Mouse (Mus musculus) hindbrain, embryonic 14.5 days (tissue): ENCODE measurements at regions not wholly inside any gene's neighbourhood (a gene's known extent, or its start where the extent isn't known, plus 50 kb on each side); places are given as distances from the start of the nearest gene placed in this dataset.

Experiments used
- ATAC-seq: fragments of 200-750 bp; cut with Nextera tagmentation; 2 replicates; pipeline ENCODE4 v1.8.0; 2017; ENCODE audit warnings: moderate number of reproducible peaks, mild to moderate bottlenecking, moderate TSS enrichment, moderate library complexity; ENCODE audit not compliant: low FRiP score
- DNase-seq: peaks from one replicate; pipeline ENCODE4 v3.0.0-alpha.2; 2015; ENCODE audit warnings: low spot score
- H3K27ac ChIP-seq: fragments of 300-500 bp; sonication (generic); 2 replicates; pipeline ENCODE4 v1.5.1; 2014; ENCODE audit warnings: mild to moderate bottlenecking, moderate library complexity
- H3K27me3 ChIP-seq: fragments of 300-500 bp; sonication (generic); 2 replicates; pipeline ENCODE4 v1.6.1; 2014; ENCODE audit warnings: mild to moderate bottlenecking, low read length, mixed read lengths; ENCODE audit not compliant: control insufficient read depth, insufficient read depth
- H3K36me3 ChIP-seq: fragments of 300-500 bp; sonication (generic); replicated peaks from 2 replicates; pipeline ENCODE4 v1.6.1; 2014; ENCODE audit not compliant: control insufficient read depth, insufficient read depth
- H3K4me1 ChIP-seq: fragments of 300-500 bp; sonication (generic); replicated peaks from 2 replicates; pipeline ENCODE4 v1.6.1; 2014; ENCODE audit warnings: antibody characterized with exemption, low read length, mixed read lengths; ENCODE audit not compliant: control insufficient read depth, insufficient read depth
- H3K4me2 ChIP-seq: fragments of 300-500 bp; sonication (generic); replicated peaks from 2 replicates; pipeline ENCODE4 v1.6.1; 2014; ENCODE audit warnings: mild to moderate bottlenecking, moderate library complexity
- H3K4me3 ChIP-seq: fragments of 300-500 bp; sonication (generic); replicated peaks from 2 replicates; pipeline ENCODE4 v1.5.1; 2014; ENCODE audit warnings: mild to moderate bottlenecking, low read length
- H3K9ac ChIP-seq: fragments of 300-500 bp; sonication (generic); 2 replicates; pipeline ENCODE4 v1.6.1; 2014
- H3K9me3 ChIP-seq: fragments of 300-500 bp; sonication (generic); 2 replicates; pipeline ENCODE4 v1.6.1; 2016; ENCODE audit warnings: low read length; ENCODE audit not compliant: control insufficient read depth
- WGBS: fragments of 180-500 bp; shearing (Covaris S2); extraction: QIAGEN DNeasy Blood & Tissue Kit; methylation state at CpG from one replicate; pipeline ENCODE4 v1.1.7; 2014; 5-methylcytosine and 5-hydroxymethylcytosine counted together

GRCm38 (mm10) chr2:173468136-173468535, 54.2 kb upstream of the 1700021F07Rik start:
- Histone ChIP-seq H3K9me3 (no peaks in the 10 kb centered on the region), H3K4me2 (no peak overlapping the region), H3K4me3 (no peak overlapping the region), H3K36me3 (no peaks in the 10 kb centered on the region), H3K9ac (no peak overlapping the region), H3K4me1 (no peaks in the 10 kb centered on the region), H3K27ac (no peak overlapping the region), H3K27me3 (no peaks in the 10 kb centered on the region)
- DNase-seq (no peak), ATAC-seq (no peak)
- 87% methylated on average over 3 of the region's 3 CpGs for WGBS

- Histone ChIP-seq H3K4me3 (no peak overlapping the region), H3K4me2 (no peak overlapping the region), H3K27ac (no peak overlapping the region), H3K9ac (no peak overlapping the region), H3K27me3 (no peaks in the 10 kb centered on the region), H3K9me3 (no peaks in the 10 kb centered on the region), H3K4me1 (no peaks in the 10 kb centered on the region), H3K36me3 (no peaks in the 10 kb centered on the region)
- WGBS: 78% methylated on average over 7 of the region's 7 CpGs
- DNase-seq (no peak), ATAC-seq (no peak)
Observed at GRCm38 (mm10) chr2:173469756-173470155, 52.6 kb upstream of the 1700021F07Rik start.
